Mouse (Mus musculus): ENCODE measurements around the gene Dmd. TPM values are rescaled to one million over a fixed set of nuclear protein-coding genes. Genes with fewer than 3 reads are reported as not detected.

The Dmd gene
- total and polyA plus RNA-seq, 3 experiments = not detected

DNA sequence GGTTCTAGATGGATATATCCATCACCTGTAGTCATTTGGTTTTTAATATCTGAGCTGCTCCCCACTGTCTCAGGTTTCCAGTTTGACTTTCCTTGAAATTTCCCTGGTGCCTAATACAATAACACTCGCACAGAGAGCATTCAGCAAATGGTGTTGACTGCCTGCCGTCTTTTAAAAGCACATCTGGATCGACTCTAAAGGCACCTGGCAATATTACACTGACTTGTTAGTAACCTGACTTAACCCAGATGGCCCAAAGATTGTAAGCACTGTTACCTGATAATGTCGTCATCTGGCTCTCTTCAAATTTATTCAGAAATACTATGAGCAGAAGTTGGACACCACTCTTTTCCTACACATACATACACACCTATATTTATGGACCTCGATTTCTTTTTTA is 2011.9 kb downstream of the Dmd start:
- no peak for DNase-seq (ENCODE audit: low read depth, low spot score)
- no peaks in the 10 kb centered on the region for H3K79me2 ChIP-seq (ENCODE audit: control insufficient read depth, insufficient read depth, low read length, poor library complexity)
- H3K27me3 ChIP-seq (ENCODE audit: control insufficient read depth in 1 of 2, insufficient read depth in 2 of 2, low read length in 2 of 2) = no peaks in the 10 kb centered on the region
- no peaks in the 10 kb centered on the region for H3K4me1 ChIP-seq (ENCODE audit: control insufficient read depth in 1 of 2, insufficient read depth in 2 of 2, low read length in 2 of 2)
- no peak for TF ChIP-seq MXI1 (IDR thresholded peaks at IDR 0.05; ENCODE audit: low read depth, low read length)
- no peak for TF ChIP-seq MEF2A (IDR thresholded peaks at IDR 0.05; ENCODE audit: extremely low read depth, insufficient replicate concordance, low read depth, low read length, poor library complexity, severe bottlenecking)
- TF ChIP-seq POLR2AphosphoS5 (IDR thresholded peaks at IDR 0.05; ENCODE audit: borderline replicate concordance, low read depth, low read length) = no peak
- no peak for TF ChIP-seq MAFK (IDR thresholded peaks at IDR 0.05; ENCODE audit: borderline replicate concordance, low read depth, low read length)
- TF ChIP-seq MAX (IDR thresholded peaks at IDR 0.05; ENCODE audit: low read length) = no peak
- no peak for TF ChIP-seq JUND (IDR thresholded peaks at IDR 0.05; ENCODE audit: low read depth, low read length)
- TF ChIP-seq POLR2AphosphoS2 (IDR thresholded peaks at IDR 0.05; ENCODE audit: low read length) = no peak
- no peak for TF ChIP-seq USF1 (IDR thresholded peaks at IDR 0.05; ENCODE audit: low read depth, low read length)
- TF ChIP-seq MYB (IDR thresholded peaks at IDR 0.05; ENCODE audit: low read depth, low read length) = no peak
- TF ChIP-seq RCOR1 (IDR thresholded peaks at IDR 0.05; ENCODE audit: low read depth, low read length) = no peak
- H3K36me3 ChIP-seq (ENCODE audit: control insufficient read depth in 1 of 2, insufficient read depth in 2 of 2, low read length in 2 of 2) = no peaks in the 10 kb centered on the region
- H3K9ac ChIP-seq (ENCODE audit: control insufficient read depth, low read depth, low read length, poor library complexity, severe bottlenecking) = no peak overlapping the region
- no peak overlapping the region for H3K4me3 ChIP-seq (ENCODE audit: control insufficient read depth in 1 of 2, insufficient read depth in 1 of 2, low read depth in 2 of 2, low read length in 2 of 2)
- no peaks in the 10 kb centered on the region for H3K9me3 ChIP-seq (replicated peaks; ENCODE audit: insufficient read depth, low read length)
- H3K27ac ChIP-seq (ENCODE audit: control insufficient read depth, low read depth, low read length) = no peak overlapping the region

DNA sequence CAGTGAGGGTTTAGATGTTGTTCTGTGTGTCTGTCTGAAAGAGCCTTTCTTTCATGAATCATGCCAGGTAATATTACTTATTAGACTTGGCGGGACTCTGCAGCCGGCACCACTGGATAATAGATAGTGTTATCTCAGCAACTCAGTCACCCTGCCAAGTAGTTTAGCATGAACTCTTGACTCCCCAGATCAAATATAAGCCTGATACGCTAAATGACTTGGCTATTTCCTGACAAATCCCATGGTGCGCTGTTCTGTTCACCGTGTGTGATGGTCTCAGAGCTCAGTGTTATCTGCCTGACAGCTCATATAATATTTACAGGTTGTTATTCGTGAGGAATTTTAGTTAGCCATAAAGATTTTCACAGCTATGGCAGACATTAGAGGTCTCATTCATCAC is 2012.3 kb downstream of the Dmd start:
- TF ChIP-seq JUND (IDR thresholded peaks at IDR 0.05; ENCODE audit: low read depth, low read length) (no peak), TBP (IDR thresholded peaks at IDR 0.05; ENCODE audit: low read depth, low read length) (no peak), RAD21 (IDR thresholded peaks at IDR 0.05; ENCODE audit: low read depth, low read length) (no peak), ZKSCAN1 (IDR thresholded peaks at IDR 0.05; ENCODE audit: low read depth, low read length) (no peak), USF1 (IDR thresholded peaks at IDR 0.05; ENCODE audit: low read depth, low read length) (no peak), GABPA (IDR thresholded peaks at IDR 0.05; ENCODE audit: low read depth, low read length) (no peak), EP300 (IDR thresholded peaks at IDR 0.05; ENCODE audit: low read depth in 1 of 2, low read length in 2 of 2) (no peak), HCFC1 (IDR thresholded peaks at IDR 0.05; ENCODE audit: low read depth, low read length) (no peak)
- Histone ChIP-seq H3K4me1 (ENCODE audit: control insufficient read depth in 1 of 2, insufficient read depth in 2 of 2, low read length in 2 of 2) (no peaks in the 10 kb centered on the region), H3K27ac (ENCODE audit: control insufficient read depth, low read depth, low read length) (no peak overlapping the region), H3K9ac (ENCODE audit: control insufficient read depth, low read depth, low read length, poor library complexity, severe bottlenecking) (no peak overlapping the region), H3K36me3 (ENCODE audit: control insufficient read depth in 1 of 2, insufficient read depth in 2 of 2, low read length in 2 of 2) (no peaks in the 10 kb centered on the region), H3K79me2 (ENCODE audit: control insufficient read depth, insufficient read depth, low read length, poor library complexity) (no peaks in the 10 kb centered on the region), H3K27me3 (ENCODE audit: control insufficient read depth in 1 of 2, insufficient read depth in 2 of 2, low read length in 2 of 2) (no peaks in the 10 kb centered on the region), H3K4me3 (ENCODE audit: control insufficient read depth in 1 of 2, insufficient read depth in 1 of 2, low read depth in 2 of 2, low read length in 2 of 2) (no peak overlapping the region), H3K9me3 (replicated peaks; ENCODE audit: insufficient read depth, low read length) (no peaks in the 10 kb centered on the region)
- no peak for DNase-seq (ENCODE audit: low read depth, low spot score)
